Mouse (Mus musculus): ENCODE data around the gene Sufu.

- TF ChIP-seq CTCF (IDR thresholded peaks at IDR 0.05; ENCODE audit: low read depth), result no peak
- no peak for TF ChIP-seq EP300 (optimal IDR thresholded peaks at IDR 0.05)
Measured at GRCm38 (mm10) chr19:46509202-46509601, 112.5 kb downstream of the Sufu start.
